Mouse (Mus musculus): ENCODE data around the gene Slain2. TPM values are rescaled to one million over a fixed set of nuclear protein-coding genes. Genes with fewer than 3 reads are reported as not detected.
"Not testable (repeated sequence)": the region's sequence is repeated elsewhere in the genome, so short reads cannot be mapped to it uniquely, and the experiment has no call there.

Slain2 gene
- polyA plus RNA-seq, 1 experiment: 16.9 TPM

- WGBS: 72% methylated on average over 8 of the region's 8 CpGs
Measured at GRCm38 (mm10) chr5:72994424-72994823, 80.3 kb downstream of the Slain2 start.

GRCm38 (mm10) chr5:72994928-72995327 is 80.8 kb downstream of the Slain2 start:
- 71% methylated on average over 2 of the region's 2 CpGs for WGBS
- Histone ChIP-seq H3K27ac (ENCODE audit: insufficient read depth, low read depth, low read length) (no peak overlapping the region), H3K36me3 (ENCODE audit: control insufficient read depth, insufficient read depth, low read length) (no peaks in the 10 kb centered on the region), H3K27me3 (ENCODE audit: control insufficient read depth, insufficient read depth, low read length) (no peaks in the 10 kb centered on the region), H3K4me1 (ENCODE audit: control insufficient read depth, insufficient read depth, insufficient read length, low read length) (no peaks in the 10 kb centered on the region), H3K4me3 (ENCODE audit: low read depth, low read length) (no peak overlapping the region)
- TF ChIP-seq CTCF (IDR thresholded peaks at IDR 0.05; ENCODE audit: extremely low read depth, insufficient read length, insufficient replicate concordance, low read depth, low read length) (no peak), POLR2A (IDR thresholded peaks at IDR 0.05; ENCODE audit: low read depth, low read length) (no peak)

More at GRCm38 (mm10) chr5:72994424-72994823, 80.3 kb downstream of the Slain2 start:
- TF ChIP-seq POLR2A (IDR thresholded peaks at IDR 0.05; ENCODE audit: low read depth, low read length): no peak
- TF ChIP-seq CTCF (IDR thresholded peaks at IDR 0.05; ENCODE audit: extremely low read depth, insufficient read length, insufficient replicate concordance, low read depth, low read length): no peak
- H3K4me3 ChIP-seq (ENCODE audit: low read depth, low read length): no peak overlapping the region
- H3K27me3 ChIP-seq (ENCODE audit: control insufficient read depth, insufficient read depth, low read length): no peaks in the 10 kb centered on the region
- no peak overlapping the region for H3K27ac ChIP-seq (ENCODE audit: insufficient read depth, low read depth, low read length)
- no peaks in the 10 kb centered on the region for H3K4me1 ChIP-seq (ENCODE audit: control insufficient read depth, insufficient read depth, insufficient read length, low read length)
- H3K36me3 ChIP-seq (ENCODE audit: control insufficient read depth, insufficient read depth, low read length): no peaks in the 10 kb centered on the region

- H3K4me3 ChIP-seq (ENCODE audit: low read depth, low read length): no peak overlapping the region
- no peak overlapping the region for H3K27ac ChIP-seq (ENCODE audit: insufficient read depth, low read depth, low read length)
- WGBS: 70% methylated on average over 10 of the region's 10 CpGs
- no peaks in the 10 kb centered on the region for H3K36me3 ChIP-seq (ENCODE audit: control insufficient read depth, insufficient read depth, low read length)
- H3K4me1 ChIP-seq (ENCODE audit: control insufficient read depth, insufficient read depth, insufficient read length, low read length): no peaks in the 10 kb centered on the region
- no peaks in the 10 kb centered on the region for H3K27me3 ChIP-seq (ENCODE audit: control insufficient read depth, insufficient read depth, low read length)
- TF ChIP-seq CTCF (IDR thresholded peaks at IDR 0.05; ENCODE audit: extremely low read depth, insufficient read length, insufficient replicate concordance, low read depth, low read length) (no peak), POLR2A (IDR thresholded peaks at IDR 0.05; ENCODE audit: low read depth, low read length) (no peak)
Measured at GRCm38 (mm10) chr5:72995379-72995778, 81.3 kb downstream of the Slain2 start.

- not testable (repeated sequence) for H3K4me1 ChIP-seq (ENCODE audit: control insufficient read depth, insufficient read depth, insufficient read length, low read length); H3K27me3 ChIP-seq (ENCODE audit: control insufficient read depth, insufficient read depth, low read length); H3K27ac ChIP-seq (ENCODE audit: insufficient read depth, low read depth, low read length); H3K4me3 ChIP-seq (ENCODE audit: low read depth, low read length); H3K36me3 ChIP-seq (ENCODE audit: control insufficient read depth, insufficient read depth, low read length)
- WGBS: 89% methylated on average over 1 of the region's 1 CpGs
Measured at GRCm38 (mm10) chr5:72998546-72998945, 84.4 kb downstream of the Slain2 start.

GRCm38 (mm10) chr5:73004046-73004445 is 89.9 kb downstream of the Slain2 start:
- H3K27me3 ChIP-seq (ENCODE audit: control insufficient read depth, insufficient read depth, low read length): peaks cover 21% of the 10 kb centered on the region
- no peaks in the 10 kb centered on the region for H3K36me3 ChIP-seq (ENCODE audit: control insufficient read depth, insufficient read depth, low read length)
- H3K4me3 ChIP-seq (ENCODE audit: low read depth, low read length): no peak overlapping the region
- 80% methylated on average over 5 of the region's 5 CpGs for WGBS
- TF ChIP-seq POLR2A (IDR thresholded peaks at IDR 0.05; ENCODE audit: low read depth, low read length) (no peak), CTCF (IDR thresholded peaks at IDR 0.05; ENCODE audit: extremely low read depth, insufficient read length, insufficient replicate concordance, low read depth, low read length) (no peak)
- no peak overlapping the region for H3K27ac ChIP-seq (ENCODE audit: insufficient read depth, low read depth, low read length)
- peaks cover 5% of the 10 kb centered on the region; the same call in 1 of the 2 replicates for H3K4me1 ChIP-seq (ENCODE audit: control insufficient read depth, insufficient read depth, insufficient read length, low read length)

GRCm38 (mm10) chr5:73006784-73007581 is 92.9 kb downstream of the Slain2 start, which contains the start of gene Slc10a4:
Slc10a4 (plus strand) TSS chr5:73006883.
- Histone ChIP-seq H3K4me3 (ENCODE audit: low read depth, low read length) (peak within 1 kb of the TSS; percentile 60), H3K36me3 (ENCODE audit: control insufficient read depth, insufficient read depth, low read length) (no peaks in the 10 kb centered on the region), H3K27me3 (ENCODE audit: control insufficient read depth, insufficient read depth, low read length) (peaks cover 21% of the 10 kb centered on the region), H3K27ac (ENCODE audit: insufficient read depth, low read depth, low read length) (no peak within 1 kb of the TSS), H3K4me1 (ENCODE audit: control insufficient read depth, insufficient read depth, insufficient read length, low read length) (peaks cover 5% of the 10 kb centered on the region; the same call in 1 of the 2 replicates)
- TF ChIP-seq POLR2A (IDR thresholded peaks at IDR 0.05; ENCODE audit: low read depth, low read length): no peak
- TF ChIP-seq CTCF (IDR thresholded peaks at IDR 0.05; ENCODE audit: extremely low read depth, insufficient read length, insufficient replicate concordance, low read depth, low read length): no peak
- 8% methylated on average over 65 of the region's 65 CpGs for whole genome bisulfite sequencing

- TF ChIP-seq POLR2A (IDR thresholded peaks at IDR 0.05; ENCODE audit: low read depth, low read length): no peak
- no peak for TF ChIP-seq CTCF (IDR thresholded peaks at IDR 0.05; ENCODE audit: extremely low read depth, insufficient read length, insufficient replicate concordance, low read depth, low read length)
- H3K27ac ChIP-seq (ENCODE audit: insufficient read depth, low read depth, low read length): no peak overlapping the region
- peaks cover 22% of the 10 kb centered on the region for H3K27me3 ChIP-seq (ENCODE audit: control insufficient read depth, insufficient read depth, low read length)
- H3K36me3 ChIP-seq (ENCODE audit: control insufficient read depth, insufficient read depth, low read length): no peaks in the 10 kb centered on the region
- WGBS: 44% methylated on average over 5 of the region's 5 CpGs
- peak overlapping the region; percentile 60; the same call in 1 of the 2 replicates for H3K4me3 ChIP-seq (ENCODE audit: low read depth, low read length)
- peaks cover 5% of the 10 kb centered on the region; the same call in 1 of the 2 replicates for H3K4me1 ChIP-seq (ENCODE audit: control insufficient read depth, insufficient read depth, insufficient read length, low read length)
Measured at GRCm38 (mm10) chr5:73007582-73007959, 93.5 kb downstream of the Slain2 start.

Data from small intestine, adult 2 months (tissue).